Mouse (Mus musculus): ENCODE data around the gene Tmem53. TPM values are rescaled to one million over a fixed set of nuclear protein-coding genes. Genes with fewer than 3 reads are reported as not detected.

The Tmem53 gene
- not detected in 2 replicates for polyA plus RNA-seq (2012; ENCODE audit: insufficient read depth, insufficient read length, missing spikeins)

- no peak for TF ChIP-seq CTCF (IDR thresholded peaks at IDR 0.05; ENCODE audit: low read depth, low read length)
- TF ChIP-seq POLR2A (IDR thresholded peaks at IDR 0.05; ENCODE audit: borderline replicate concordance, low read depth, low read length) = no peak
- peaks cover 26% of the 10 kb centered on the region for H3K4me1 ChIP-seq (ENCODE audit: control insufficient read depth, insufficient read depth, low read length)
- peak within 1 kb of the TSS; percentile 74 for H3K4me3 ChIP-seq (ENCODE audit: insufficient read depth, low read length)
- no peak within 1 kb of the TSS for H3K27ac ChIP-seq (ENCODE audit: insufficient read depth, low read depth, low read length)
Observed at GRCm38 (mm10) chr4:117251801-117252316, at the start of gene Tmem53, which contains the start of gene Armh1. Gene Tmem53 (plus strand): TSS chr4:117251951. Gene Armh1 (minus strand): TSS chr4:117252125.

GRCm38 (mm10) chr4:117202046-117202991 lies 49.4 kb upstream of the Tmem53 start:
- TF ChIP-seq POLR2A (IDR thresholded peaks at IDR 0.05; ENCODE audit: borderline replicate concordance, low read depth, low read length) (no peak), CTCF (IDR thresholded peaks at IDR 0.05; ENCODE audit: low read depth, low read length) (peak; percentile 92)
- Histone ChIP-seq H3K4me1 (ENCODE audit: control insufficient read depth, insufficient read depth, low read length) (no peaks in the 10 kb centered on the region; the same call in 1 of the 2 replicates), H3K4me3 (ENCODE audit: insufficient read depth, low read length) (peak overlapping the region; percentile 56), H3K27ac (ENCODE audit: insufficient read depth, low read depth, low read length) (peak overlapping the region; percentile 52)

GRCm38 (mm10) chr4:117202992-117203354 lies 48.8 kb upstream of the Tmem53 start:
- H3K4me1 ChIP-seq (ENCODE audit: control insufficient read depth, insufficient read depth, low read length) = no peaks in the 10 kb centered on the region; the same call in 1 of the 2 replicates
- TF ChIP-seq CTCF (IDR thresholded peaks at IDR 0.05; ENCODE audit: low read depth, low read length) = no peak
- TF ChIP-seq POLR2A (IDR thresholded peaks at IDR 0.05; ENCODE audit: borderline replicate concordance, low read depth, low read length) = no peak
- 0 out of 2 replicates have a peak overlapping the region, but pooled peaks have one; percentile 52 for H3K27ac ChIP-seq (ENCODE audit: insufficient read depth, low read depth, low read length)
- no peak overlapping the region for H3K4me3 ChIP-seq (ENCODE audit: insufficient read depth, low read length)

GRCm38 (mm10) chr4:117209592-117209991 lies 42.2 kb upstream of the Tmem53 start:
- Histone ChIP-seq H3K4me1 (ENCODE audit: control insufficient read depth, insufficient read depth, low read length) (peaks cover 6% of the 10 kb centered on the region), H3K27ac (ENCODE audit: insufficient read depth, low read depth, low read length) (no peak overlapping the region), H3K4me3 (ENCODE audit: insufficient read depth, low read length) (no peak overlapping the region)
- TF ChIP-seq POLR2A (IDR thresholded peaks at IDR 0.05; ENCODE audit: borderline replicate concordance, low read depth, low read length) = no peak
- no peak for TF ChIP-seq CTCF (IDR thresholded peaks at IDR 0.05; ENCODE audit: low read depth, low read length)

- TF ChIP-seq POLR2A (IDR thresholded peaks at IDR 0.05; ENCODE audit: borderline replicate concordance, low read depth, low read length) = no peak
- TF ChIP-seq CTCF (IDR thresholded peaks at IDR 0.05; ENCODE audit: low read depth, low read length) = peak; percentile 75
- H3K4me1 ChIP-seq (ENCODE audit: control insufficient read depth, insufficient read depth, low read length) = peaks cover 6% of the 10 kb centered on the region
- H3K27ac ChIP-seq (ENCODE audit: insufficient read depth, low read depth, low read length) = peak overlapping the region; percentile 33
- H3K4me3 ChIP-seq (ENCODE audit: insufficient read depth, low read length) = no peak overlapping the region
Observed at GRCm38 (mm10) chr4:117210147-117211074, 41.3 kb upstream of the Tmem53 start.

- Histone ChIP-seq H3K4me1 (ENCODE audit: control insufficient read depth, insufficient read depth, low read length) (peaks cover 5% of the 10 kb centered on the region; the same call in 1 of the 2 replicates), H3K4me3 (ENCODE audit: insufficient read depth, low read length) (no peak overlapping the region), H3K27ac (ENCODE audit: insufficient read depth, low read depth, low read length) (no peak overlapping the region)
- no peak for TF ChIP-seq POLR2A (IDR thresholded peaks at IDR 0.05; ENCODE audit: borderline replicate concordance, low read depth, low read length)
- TF ChIP-seq CTCF (IDR thresholded peaks at IDR 0.05; ENCODE audit: low read depth, low read length) = no peak
Observed at GRCm38 (mm10) chr4:117214250-117214649, 37.5 kb upstream of the Tmem53 start.

- H3K4me3 ChIP-seq (ENCODE audit: insufficient read depth, low read length) = no peak overlapping the region
- TF ChIP-seq POLR2A (IDR thresholded peaks at IDR 0.05; ENCODE audit: borderline replicate concordance, low read depth, low read length) (no peak), CTCF (IDR thresholded peaks at IDR 0.05; ENCODE audit: low read depth, low read length) (no peak)
- no peak overlapping the region for H3K27ac ChIP-seq (ENCODE audit: insufficient read depth, low read depth, low read length)
- peaks cover 12% of the 10 kb centered on the region for H3K4me1 ChIP-seq (ENCODE audit: control insufficient read depth, insufficient read depth, low read length)
Observed at GRCm38 (mm10) chr4:117217029-117217428, 34.7 kb upstream of the Tmem53 start.

- Histone ChIP-seq H3K4me3 (ENCODE audit: insufficient read depth, low read length) (no peak overlapping the region), H3K4me1 (ENCODE audit: control insufficient read depth, insufficient read depth, low read length) (peaks cover 19% of the 10 kb centered on the region), H3K27ac (ENCODE audit: insufficient read depth, low read depth, low read length) (peak overlapping the region; percentile 25)
- TF ChIP-seq CTCF (IDR thresholded peaks at IDR 0.05; ENCODE audit: low read depth, low read length) (peak; percentile 95), POLR2A (IDR thresholded peaks at IDR 0.05; ENCODE audit: borderline replicate concordance, low read depth, low read length) (no peak)
Observed at GRCm38 (mm10) chr4:117218517-117219219, 33.1 kb upstream of the Tmem53 start.

Data from bone marrow macrophage, adult 2 months (primary cell).